Mouse (Mus musculus): ENCODE measurements around the gene Eno3. TPM values are rescaled to one million over a fixed set of nuclear protein-coding genes. Genes with fewer than 3 reads are reported as not detected.

The Eno3 gene
- 9.6 and 10.6 TPM in 2 replicates for polyA plus RNA-seq (2015; fragmentation: Nextera tagmentation; extraction: Ambion mirVana)

DNA sequence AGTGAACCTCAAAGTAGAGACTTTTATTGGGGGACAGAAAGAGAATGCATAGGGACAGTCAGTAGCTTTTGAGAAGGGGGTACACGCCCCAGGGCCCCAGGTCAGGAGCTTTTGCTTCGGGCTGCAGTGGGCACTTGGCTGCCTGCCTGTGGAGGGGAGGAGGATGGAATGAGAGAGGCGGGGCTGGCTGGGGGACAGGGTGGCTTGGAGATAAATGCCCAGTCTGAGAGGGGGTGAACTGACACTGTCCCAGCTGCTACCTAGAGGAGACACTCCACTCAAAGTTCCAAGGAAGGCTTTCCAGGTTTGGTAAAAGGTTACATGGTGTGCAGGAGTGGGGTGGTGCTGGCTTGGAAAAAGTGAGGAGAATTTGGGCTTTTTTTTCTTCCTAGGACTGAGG is at the start of gene Eno3:
TSS of gene Eno3 (plus strand) at position 239 of the 400 bp plus-strand sequence.

DNA sequence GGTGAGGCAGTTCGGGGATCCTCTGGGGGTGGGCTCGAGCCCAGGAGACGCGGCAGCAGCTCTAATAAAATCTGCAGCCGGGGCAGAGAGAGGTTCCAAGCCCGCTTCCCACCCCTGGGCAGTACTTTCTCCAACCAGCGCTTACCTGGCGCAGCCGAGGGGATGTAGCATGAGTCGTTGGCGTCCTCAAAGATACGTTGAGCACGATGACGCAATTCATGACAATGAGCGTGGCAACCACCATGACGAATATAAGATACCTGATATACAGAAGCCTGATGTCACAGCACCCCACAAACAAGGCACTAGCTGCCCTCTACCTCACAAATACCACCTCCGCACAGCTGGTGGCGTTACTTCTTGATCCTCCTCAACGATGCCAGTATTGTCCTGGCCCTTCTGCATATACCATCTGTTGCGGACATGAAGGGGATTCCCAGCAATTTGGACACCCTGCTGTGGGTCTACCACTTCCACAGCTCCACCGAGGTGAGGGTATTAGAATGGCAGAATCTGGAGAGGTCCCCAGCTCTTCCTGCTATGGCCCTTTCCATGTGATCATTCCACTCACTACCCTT is 41.4 kb upstream of the Eno3 start, which contains the start of gene 4930544D05Rik:
TSS of gene 4930544D05Rik (plus strand) at position 333 of the 578 bp plus-strand sequence.

DNA sequence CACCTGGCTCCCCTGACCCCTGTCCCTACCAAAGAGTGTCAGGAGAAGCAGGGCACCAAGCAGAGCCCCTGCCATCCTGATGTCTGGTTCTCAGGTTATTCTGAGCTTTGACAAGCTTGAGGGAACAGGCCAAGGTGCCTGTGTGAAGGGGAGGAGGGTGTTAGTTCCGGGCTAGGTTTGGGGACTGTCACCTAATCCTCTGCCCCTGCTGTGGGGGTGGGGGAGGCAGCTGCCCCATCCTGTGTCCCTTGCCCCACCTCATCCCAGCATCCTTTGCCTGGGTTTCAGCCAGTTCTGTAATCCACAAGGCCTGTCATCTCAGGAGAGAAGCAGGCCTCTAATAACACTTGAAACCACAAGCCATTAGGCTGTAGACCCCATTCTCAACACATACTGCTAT is 37.9 kb upstream of the Eno3 start, which contains the start of gene Chrne:
TSS of gene Chrne (minus strand) at position 116 of the 400 bp plus-strand sequence.

DNA sequence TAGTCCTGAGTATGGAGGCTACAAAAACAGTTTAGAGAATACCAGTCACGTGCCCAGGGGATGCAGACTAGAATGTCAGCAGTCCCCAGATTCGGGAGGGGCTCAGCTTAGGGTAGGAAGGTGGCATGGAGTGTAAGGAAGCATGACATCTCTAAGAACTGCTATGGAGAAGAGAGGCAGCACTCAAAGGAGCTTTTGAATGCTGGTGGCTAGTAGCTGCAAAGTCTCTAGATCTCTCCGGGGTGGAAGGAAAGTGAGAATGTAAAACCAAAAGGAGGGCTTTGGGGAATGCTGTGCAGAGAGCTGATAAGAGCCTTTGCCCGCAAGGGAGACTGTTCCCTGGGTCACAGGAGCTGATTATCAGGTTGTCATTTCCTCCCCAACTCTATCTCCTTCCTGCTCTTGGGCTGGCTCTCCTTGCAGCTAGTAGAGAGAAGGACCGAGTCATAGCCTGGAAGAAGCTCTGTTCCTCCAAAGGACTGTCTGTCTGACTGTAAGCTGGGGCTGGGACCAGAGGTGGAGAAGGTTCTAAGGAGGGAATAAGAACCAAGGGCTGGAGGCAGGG is 18.2 kb upstream of the Eno3 start, which contains the start of gene Gp1ba:
TSS of gene Gp1ba (plus strand) at position 409 of the 565 bp plus-strand sequence.

DNA sequence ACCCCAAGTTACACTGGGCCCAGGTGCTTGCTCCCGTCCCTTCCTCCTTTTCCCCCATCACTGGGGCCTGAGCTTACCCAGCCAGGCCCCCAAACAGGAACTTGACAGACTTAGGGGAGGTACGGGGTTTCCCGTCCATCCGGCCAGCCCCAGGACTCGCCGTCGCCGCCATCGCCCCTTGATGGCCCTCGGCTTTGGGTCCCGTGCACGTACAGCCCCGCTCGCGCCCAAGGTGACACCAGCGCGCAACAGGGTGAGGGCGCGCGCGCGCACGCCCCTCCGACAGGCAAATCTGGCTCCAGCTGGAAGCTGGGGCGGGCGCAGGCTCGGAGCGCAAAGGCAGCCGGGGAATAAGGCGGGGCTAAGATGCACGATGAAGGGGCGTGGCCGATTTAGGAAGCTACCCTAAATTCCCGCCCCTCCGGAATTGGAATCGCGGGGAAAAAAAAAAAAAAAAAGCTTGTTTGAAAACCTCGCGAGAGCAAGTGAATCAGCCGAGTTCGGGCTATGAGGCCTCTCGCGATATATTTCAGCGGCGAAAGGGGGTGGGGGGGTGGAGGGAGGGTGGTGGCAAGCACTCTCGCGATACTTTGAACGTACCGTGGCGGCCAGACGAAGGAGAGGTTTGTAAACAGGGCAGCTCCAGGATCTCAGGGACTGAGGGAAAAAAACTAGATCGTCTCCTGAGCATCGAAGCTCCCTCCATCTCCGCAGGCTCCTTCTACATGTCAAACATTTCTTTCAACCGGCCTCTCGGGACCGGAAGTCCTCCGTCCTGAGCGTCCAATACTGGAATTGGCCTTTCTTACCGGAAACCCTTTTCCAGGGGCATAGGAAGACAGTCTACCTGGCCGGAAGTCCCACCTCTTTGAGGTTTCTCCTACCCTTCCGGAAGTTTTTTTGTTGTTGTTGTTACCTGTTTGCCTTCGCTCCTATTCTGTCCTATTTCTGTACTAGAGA is 10.0 kb upstream of the Eno3 start, which contains the start of the genes Rnf167 and Slc25a11:
TSS of gene Rnf167 (plus strand) at position 545 of the 960 bp plus-strand sequence.
TSS of gene Slc25a11 (minus strand) at position 789 of the 960 bp plus-strand sequence.

DNA sequence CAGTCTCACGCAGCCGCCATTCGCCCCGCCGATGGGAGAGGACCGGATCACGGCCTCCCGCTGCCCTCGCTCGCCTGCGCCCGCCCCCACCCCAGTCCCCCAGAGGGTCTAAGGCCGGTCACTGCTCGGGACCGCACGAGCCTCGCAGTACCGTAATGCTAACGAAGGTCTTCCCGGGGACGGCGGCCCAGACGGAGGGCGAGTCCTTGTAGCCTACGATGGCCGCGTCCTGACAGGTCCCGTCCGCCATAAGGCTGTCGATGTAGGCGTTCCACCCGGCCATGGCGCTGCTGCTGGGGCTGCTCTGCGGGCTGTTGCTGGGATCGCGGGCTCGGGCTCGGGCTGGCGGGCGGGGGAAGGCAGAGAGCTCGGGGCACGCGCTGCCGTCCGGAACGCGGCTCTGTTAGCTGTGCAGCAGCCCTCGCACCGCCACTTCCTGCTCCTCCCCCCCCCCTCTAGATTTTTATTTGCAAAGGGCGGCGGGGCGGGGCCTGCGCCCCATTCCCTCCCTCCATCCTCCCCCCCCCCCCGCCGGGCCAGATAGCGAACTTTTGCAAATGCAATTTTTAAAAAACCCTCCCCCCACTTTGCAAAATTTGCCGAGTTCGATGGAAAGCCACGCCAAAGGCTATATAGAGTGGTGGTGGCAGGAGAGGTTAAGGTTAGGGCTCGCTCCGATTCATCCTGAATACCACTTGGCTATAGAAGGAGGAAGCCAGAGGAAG is 2.6 kb upstream of the Eno3 start, which contains the start of gene Pfn1:
TSS of gene Pfn1 (minus strand) at position 447 of the 725 bp plus-strand sequence.

DNA sequence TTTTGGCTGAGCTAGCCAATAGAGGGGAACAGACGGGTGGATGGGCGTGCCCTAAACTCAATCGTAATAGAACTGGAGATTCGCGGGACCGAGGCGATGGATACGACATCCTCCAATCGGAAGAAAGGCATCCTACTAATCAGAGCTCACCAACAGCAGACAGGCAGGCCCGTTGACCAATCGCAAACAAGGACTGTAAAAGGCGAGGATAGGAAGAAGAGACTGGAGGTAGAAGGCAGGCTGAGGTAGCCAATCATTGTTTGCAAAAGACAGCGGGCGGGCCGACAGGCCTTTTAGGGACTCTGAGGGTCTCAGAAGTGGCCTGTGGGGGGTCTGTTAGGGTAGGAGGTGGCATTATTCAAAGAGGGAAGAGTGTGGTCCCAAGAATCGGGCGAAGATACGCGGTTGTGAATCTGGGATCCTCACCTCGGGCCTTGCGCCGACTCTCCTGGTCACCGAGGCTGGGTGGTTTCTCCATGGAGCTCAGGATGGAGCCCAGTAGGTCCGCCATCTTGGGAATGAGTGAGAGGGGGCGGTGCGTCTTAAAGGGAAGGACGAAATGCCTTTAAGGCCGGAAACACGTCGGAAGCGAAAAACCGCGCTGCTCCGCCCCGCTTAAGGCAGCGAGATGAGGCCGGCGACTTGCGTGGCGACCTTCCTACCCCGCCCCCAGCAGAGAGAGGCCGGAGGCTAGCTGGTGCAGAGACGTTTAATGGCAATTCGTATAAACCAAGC is 11.9 kb downstream of the Eno3 start, which contains the start of gene Spag7:
TSS of gene Spag7 (minus strand) at position 646 of the 735 bp plus-strand sequence.

DNA sequence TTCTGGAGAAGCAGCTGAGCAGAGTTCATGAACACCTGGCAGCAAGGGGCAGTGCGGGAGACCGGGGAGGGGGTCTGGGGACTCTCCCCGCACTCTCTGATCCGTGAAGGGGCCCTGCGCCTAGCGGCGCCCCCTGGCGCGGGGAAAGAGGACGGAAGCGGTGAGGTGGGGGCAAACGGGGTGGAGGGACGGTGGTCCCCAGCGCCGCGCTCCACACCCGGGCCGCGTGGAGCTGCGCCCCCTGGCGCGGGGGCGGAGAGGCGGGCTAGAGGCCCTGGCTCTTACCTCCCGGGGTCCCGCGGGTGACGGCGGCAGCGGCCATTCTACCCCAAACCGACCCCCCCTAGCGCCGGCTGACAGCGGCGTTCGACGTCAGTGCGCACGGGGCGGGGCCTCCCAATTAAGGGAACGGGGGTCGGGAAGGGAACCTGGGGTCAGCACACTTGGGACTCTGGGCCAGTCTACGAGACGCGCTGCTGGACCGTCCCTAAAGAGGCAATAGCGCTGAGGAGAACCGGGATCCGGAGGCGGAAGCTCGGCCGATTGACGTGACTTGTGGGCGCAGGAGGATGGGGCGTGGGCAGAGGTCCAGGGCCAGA is 30.7 kb downstream of the Eno3 start, which contains the start of gene Camta2:
TSS of gene Camta2 (minus strand) at position 505 of the 599 bp plus-strand sequence.

DNA sequence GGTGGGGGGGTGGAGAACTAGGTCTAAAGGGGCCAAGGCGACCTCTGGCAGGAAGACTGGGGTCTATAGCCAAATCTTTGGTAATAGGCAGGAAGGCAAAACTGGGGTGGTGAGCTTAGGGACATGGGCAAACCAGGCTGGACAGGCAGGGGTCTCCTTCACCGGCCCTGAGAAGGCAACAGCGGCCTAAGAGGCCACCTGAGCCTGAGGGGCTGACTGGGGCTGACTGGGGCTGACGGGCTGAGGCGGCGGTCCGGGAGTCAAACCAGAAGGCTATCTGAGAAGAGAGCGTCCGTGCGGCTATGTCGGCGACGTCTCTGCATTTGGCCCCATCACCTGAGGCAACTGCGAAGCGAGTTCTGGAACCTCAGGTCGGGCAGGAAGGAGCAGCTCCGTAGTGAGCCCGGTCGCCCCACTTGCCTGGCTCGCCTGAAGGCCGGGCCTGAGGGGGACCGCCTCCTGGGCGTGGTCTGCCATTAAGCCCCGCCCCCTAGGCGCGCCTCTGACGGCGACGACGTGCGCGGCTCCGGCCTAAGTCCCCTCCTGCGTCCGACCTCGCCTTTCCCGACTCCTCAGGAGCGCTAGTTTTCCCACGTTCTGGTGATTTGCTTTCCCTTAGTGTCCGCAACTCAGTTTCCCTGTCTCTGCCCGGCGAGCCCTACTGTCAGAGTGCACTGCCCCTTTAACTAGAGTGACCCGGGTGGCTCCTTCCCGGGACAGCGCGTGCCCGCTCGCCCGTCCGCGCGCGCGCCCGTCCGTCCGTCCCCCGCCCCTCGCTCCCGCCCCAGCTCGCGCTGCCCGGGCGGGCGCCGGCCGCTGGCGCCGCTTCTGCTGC is 42.9 kb downstream of the Eno3 start, which contains the start of the genes Inca1 and Kif1c:
TSS of gene Inca1 (minus strand) at position 434 of the 835 bp plus-strand sequence.
TSS of gene Kif1c (plus strand) at position 827 of the 835 bp plus-strand sequence.

Small RNAs within 50 kb of the gene (microRNA-seq; reads per million reads assigned to microRNA genes)
- gene Mir6925: not detected

Other genes starting within 250 kb of the Eno3 start
- 23.0 and 25.1 TPM in 2 replicates for gene Pelp1, start 247.2 kb upstream of the Eno3 start, polyA plus RNA-seq (2015; fragmentation: Nextera tagmentation; extraction: Ambion mirVana)
- gene Arrb2, start 224.6 kb upstream of the Eno3 start, polyA plus RNA-seq (2015; fragmentation: Nextera tagmentation; extraction: Ambion mirVana): 63.1 and 70.4 TPM in 2 replicates
- 35.2 and 36.0 TPM in 2 replicates for gene Med11, start 205.3 kb upstream of the Eno3 start, polyA plus RNA-seq (2015; fragmentation: Nextera tagmentation; extraction: Ambion mirVana)
- 0.80 and 1.5 TPM in 2 replicates for gene Zmynd15, start 197.8 kb upstream of the Eno3 start, polyA plus RNA-seq (2015; fragmentation: Nextera tagmentation; extraction: Ambion mirVana)
- 9.8 and 10.5 TPM in 2 replicates for gene Cxcl16, start 197.2 kb upstream of the Eno3 start, polyA plus RNA-seq (2015; fragmentation: Nextera tagmentation; extraction: Ambion mirVana)
- gene Tm4sf5, start 152.0 kb upstream of the Eno3 start, polyA plus RNA-seq (2015; fragmentation: Nextera tagmentation; extraction: Ambion mirVana): 6.2 and 6.9 TPM in 2 replicates
- gene Vmo1, start 142.6 kb upstream of the Eno3 start, polyA plus RNA-seq (2015; fragmentation: Nextera tagmentation; extraction: Ambion mirVana): 0.48 TPM in 1 of 2 replicates, not detected in the other
- 0.28 and 0.34 TPM in 2 replicates for gene Gltpd2, start 138.0 kb upstream of the Eno3 start, polyA plus RNA-seq (2015; fragmentation: Nextera tagmentation; extraction: Ambion mirVana)
- gene Psmb6, start 131.8 kb upstream of the Eno3 start, polyA plus RNA-seq (2015; fragmentation: Nextera tagmentation; extraction: Ambion mirVana): 779 and 839 TPM in 2 replicates
- gene Gm40193, start 124.3 kb upstream of the Eno3 start, polyA plus RNA-seq (2015; fragmentation: Nextera tagmentation; extraction: Ambion mirVana): not detected in 2 replicates
- 20.0 and 21.7 TPM in 2 replicates for gene Pld2, start 117.1 kb upstream of the Eno3 start, polyA plus RNA-seq (2015; fragmentation: Nextera tagmentation; extraction: Ambion mirVana)
- gene Mink1, start 94.3 kb upstream of the Eno3 start, polyA plus RNA-seq (2015; fragmentation: Nextera tagmentation; extraction: Ambion mirVana): 15.4 and 18.3 TPM in 2 replicates
- not detected in 2 replicates for gene 4930544D05Rik, start 41.4 kb upstream of the Eno3 start, polyA plus RNA-seq (2015; fragmentation: Nextera tagmentation; extraction: Ambion mirVana)
- gene Chrne, start 38.0 kb upstream of the Eno3 start, polyA plus RNA-seq (2015; fragmentation: Nextera tagmentation; extraction: Ambion mirVana): 0.72 and 0.92 TPM in 2 replicates
- 0.22 and 0.27 TPM in 2 replicates for gene Gp1ba, start 18.1 kb upstream of the Eno3 start, polyA plus RNA-seq (2015; fragmentation: Nextera tagmentation; extraction: Ambion mirVana)
- 86.8 and 91.5 TPM in 2 replicates for gene Rnf167, start 10.0 kb upstream of the Eno3 start, polyA plus RNA-seq (2015; fragmentation: Nextera tagmentation; extraction: Ambion mirVana)
- gene Slc25a11, start 9.7 kb upstream of the Eno3 start, polyA plus RNA-seq (2015; fragmentation: Nextera tagmentation; extraction: Ambion mirVana): 162 TPM in 2 replicates
- gene Pfn1, start 2.6 kb upstream of the Eno3 start, polyA plus RNA-seq (2015; fragmentation: Nextera tagmentation; extraction: Ambion mirVana): 622 and 671 TPM in 2 replicates
- 134 and 151 TPM in 2 replicates for gene Spag7, start 12.2 kb downstream of the Eno3 start, polyA plus RNA-seq (2015; fragmentation: Nextera tagmentation; extraction: Ambion mirVana)
- gene Camta2, start 30.9 kb downstream of the Eno3 start, polyA plus RNA-seq (2015; fragmentation: Nextera tagmentation; extraction: Ambion mirVana): 32.5 and 35.4 TPM in 2 replicates
- 2.2 and 2.5 TPM in 2 replicates for gene Inca1, start 43.0 kb downstream of the Eno3 start, polyA plus RNA-seq (2015; fragmentation: Nextera tagmentation; extraction: Ambion mirVana)
- 2.2 and 2.5 TPM in 2 replicates for gene Kif1c, start 43.3 kb downstream of the Eno3 start, polyA plus RNA-seq (2015; fragmentation: Nextera tagmentation; extraction: Ambion mirVana)
- gene Zfp3, start 107.0 kb downstream of the Eno3 start, polyA plus RNA-seq (2015; fragmentation: Nextera tagmentation; extraction: Ambion mirVana): 13.2 and 15.0 TPM in 2 replicates
- 0.28 and 0.36 TPM in 2 replicates for gene Scimp, start 155.4 kb downstream of the Eno3 start, polyA plus RNA-seq (2015; fragmentation: Nextera tagmentation; extraction: Ambion mirVana)
- gene Rabep1, start 187.6 kb downstream of the Eno3 start, polyA plus RNA-seq (2015; fragmentation: Nextera tagmentation; extraction: Ambion mirVana): 98.5 and 103 TPM in 2 replicates